Mouse (Mus musculus): ENCODE measurements at regions not wholly inside any gene's neighbourhood (a gene's known extent, or its start where the extent isn't known, plus 50 kb on each side); places are given as distances from the start of the nearest gene placed in this dataset.

GRCm38 (mm10) chr1:7535191-7535590 is 2727.5 kb downstream of the Gm37988 start:
- DNase-seq (ENCODE audit: low spot score) (no peak), ATAC-seq (ENCODE audit: insufficient number of reproducible peaks, low FRiP score, low TSS enrichment, low read depth) (no peak)
- no peak overlapping the region for H3K4me3 ChIP-seq (ENCODE audit: low read depth, low read length)
- no peaks in the 10 kb centered on the region for H3K36me3 ChIP-seq (ENCODE audit: control insufficient read depth, insufficient read depth, low read length)
- H3K4me1 ChIP-seq (ENCODE audit: control insufficient read depth, insufficient read depth, low read length), result no peaks in the 10 kb centered on the region
- H3K9ac ChIP-seq (ENCODE audit: low read length), result no peak overlapping the region
- no peaks in the 10 kb centered on the region for H3K9me3 ChIP-seq (ENCODE audit: control insufficient read depth, low read length)
- no peaks in the 10 kb centered on the region for H3K27me3 ChIP-seq (ENCODE audit: control insufficient read depth, insufficient read depth, low read length)
- no peak overlapping the region for H3K4me2 ChIP-seq (ENCODE audit: low read depth, severe bottlenecking)
- H3K27ac ChIP-seq (replicated peaks; ENCODE audit: low read depth, low read length), result no peak overlapping the region

DNA sequence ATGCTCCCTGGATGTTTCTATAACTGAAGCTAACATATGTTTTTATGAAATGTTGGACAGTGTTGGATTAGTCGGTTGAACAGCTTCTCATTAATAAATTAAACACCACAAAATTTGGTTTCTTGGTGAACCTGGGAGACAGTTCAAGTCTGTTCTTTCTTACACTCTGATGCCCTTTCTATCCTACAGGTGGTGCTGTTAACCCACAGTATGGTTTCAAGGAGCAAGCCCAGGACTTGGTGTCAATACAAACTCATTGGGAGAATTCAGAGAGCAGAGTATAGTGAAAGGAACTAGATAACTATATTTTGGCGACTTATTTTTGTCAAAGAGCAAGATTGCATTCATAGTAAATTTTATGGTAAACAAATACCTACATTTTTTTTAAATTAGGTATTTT is 2735.8 kb downstream of the Gm37988 start:
- no peak overlapping the region for H3K4me2 ChIP-seq (ENCODE audit: low read depth, severe bottlenecking)
- no peaks in the 10 kb centered on the region for H3K9me3 ChIP-seq (ENCODE audit: control insufficient read depth, low read length)
- 18% methylated on average over 2 of the region's 2 CpGs for WGBS
- ATAC-seq (ENCODE audit: insufficient number of reproducible peaks, low FRiP score, low TSS enrichment, low read depth), result no peak
- H3K36me3 ChIP-seq (ENCODE audit: control insufficient read depth, insufficient read depth, low read length), result no peaks in the 10 kb centered on the region
- no peak for DNase-seq (ENCODE audit: low spot score)
- H3K4me3 ChIP-seq (ENCODE audit: low read depth, low read length), result no peak overlapping the region
- no peak overlapping the region for H3K27ac ChIP-seq (replicated peaks; ENCODE audit: low read depth, low read length)
- no peaks in the 10 kb centered on the region for H3K27me3 ChIP-seq (ENCODE audit: control insufficient read depth, insufficient read depth, low read length)
- no peak overlapping the region for H3K9ac ChIP-seq (ENCODE audit: low read length)
- H3K4me1 ChIP-seq (ENCODE audit: control insufficient read depth, insufficient read depth, low read length), result no peaks in the 10 kb centered on the region

- Histone ChIP-seq H3K36me3 (ENCODE audit: control insufficient read depth, insufficient read depth, low read length) (no peaks in the 10 kb centered on the region), H3K4me1 (ENCODE audit: control insufficient read depth, insufficient read depth, low read length) (no peaks in the 10 kb centered on the region), H3K27me3 (ENCODE audit: control insufficient read depth, insufficient read depth, low read length) (no peaks in the 10 kb centered on the region), H3K9ac (ENCODE audit: low read length) (no peak overlapping the region), H3K9me3 (ENCODE audit: control insufficient read depth, low read length) (no peaks in the 10 kb centered on the region), H3K27ac (replicated peaks; ENCODE audit: low read depth, low read length) (no peak overlapping the region), H3K4me3 (ENCODE audit: low read depth, low read length) (no peak overlapping the region), H3K4me2 (ENCODE audit: low read depth, severe bottlenecking) (no peak overlapping the region)
- 65% methylated on average over 2 of the region's 2 CpGs for WGBS
- no peak for DNase-seq (ENCODE audit: low spot score)
- ATAC-seq (ENCODE audit: insufficient number of reproducible peaks, low FRiP score, low TSS enrichment, low read depth), result no peak
Observed at GRCm38 (mm10) chr1:7548261-7548660, 2740.6 kb downstream of the Gm37988 start.

DNA sequence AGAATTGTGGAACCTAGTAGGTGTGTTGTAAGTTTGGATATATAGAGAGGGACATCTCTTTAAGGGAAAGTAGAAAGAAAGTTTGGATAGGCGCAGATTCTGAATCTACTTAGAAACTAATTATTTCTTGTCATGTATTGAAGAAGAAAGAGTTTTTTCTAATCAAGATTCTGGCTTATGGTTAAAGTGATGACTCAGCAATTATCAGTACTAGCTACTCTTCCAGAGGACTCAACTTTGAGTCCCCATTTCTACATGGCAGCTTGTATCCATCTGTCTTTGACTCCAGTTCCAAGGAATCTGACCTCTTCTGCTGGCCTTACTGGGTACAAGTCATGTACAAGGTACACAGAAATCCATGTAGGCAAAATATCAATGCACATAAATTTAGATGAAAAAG is 2767.1 kb downstream of the Gm37988 start:
- no peak overlapping the region for H3K4me3 ChIP-seq (ENCODE audit: low read depth, low read length)
- no peak overlapping the region for H3K9ac ChIP-seq (ENCODE audit: low read length)
- 100% methylated on average over 1 of the region's 1 CpGs for WGBS
- no peaks in the 10 kb centered on the region for H3K4me1 ChIP-seq (ENCODE audit: control insufficient read depth, insufficient read depth, low read length)
- no peak overlapping the region for H3K4me2 ChIP-seq (ENCODE audit: low read depth, severe bottlenecking)
- no peaks in the 10 kb centered on the region for H3K36me3 ChIP-seq (ENCODE audit: control insufficient read depth, insufficient read depth, low read length)
- ATAC-seq (ENCODE audit: insufficient number of reproducible peaks, low FRiP score, low TSS enrichment, low read depth), result no peak
- no peaks in the 10 kb centered on the region for H3K9me3 ChIP-seq (ENCODE audit: control insufficient read depth, low read length)
- no peak for DNase-seq (ENCODE audit: low spot score)
- H3K27me3 ChIP-seq (ENCODE audit: control insufficient read depth, insufficient read depth, low read length), result no peaks in the 10 kb centered on the region
- no peak overlapping the region for H3K27ac ChIP-seq (replicated peaks; ENCODE audit: low read depth, low read length)

- Histone ChIP-seq H3K4me2 (ENCODE audit: low read depth, severe bottlenecking) (no peak overlapping the region), H3K27ac (replicated peaks; ENCODE audit: low read depth, low read length) (no peak overlapping the region), H3K36me3 (ENCODE audit: control insufficient read depth, insufficient read depth, low read length) (no peaks in the 10 kb centered on the region), H3K27me3 (ENCODE audit: control insufficient read depth, insufficient read depth, low read length) (no peaks in the 10 kb centered on the region), H3K9ac (ENCODE audit: low read length) (no peak overlapping the region), H3K9me3 (ENCODE audit: control insufficient read depth, low read length) (no peaks in the 10 kb centered on the region), H3K4me1 (ENCODE audit: control insufficient read depth, insufficient read depth, low read length) (no peaks in the 10 kb centered on the region), H3K4me3 (ENCODE audit: low read depth, low read length) (no peak overlapping the region)
- 72% methylated on average over 3 of the region's 3 CpGs for WGBS
- DNase-seq (ENCODE audit: low spot score), result no peak
- no peak for ATAC-seq (ENCODE audit: insufficient number of reproducible peaks, low FRiP score, low TSS enrichment, low read depth)
Observed at GRCm38 (mm10) chr1:7586409-7586808, 2778.7 kb downstream of the Gm37988 start.

GRCm38 (mm10) chr1:7591327-7591726 is 2783.6 kb downstream of the Gm37988 start:
- ATAC-seq (ENCODE audit: insufficient number of reproducible peaks, low FRiP score, low TSS enrichment, low read depth), result no peak
- H3K36me3 ChIP-seq (ENCODE audit: control insufficient read depth, insufficient read depth, low read length), result no peaks in the 10 kb centered on the region

More at GRCm38 (mm10) chr1:7591327-7591726, 2783.6 kb downstream of the Gm37988 start:
- Histone ChIP-seq H3K4me1 (ENCODE audit: control insufficient read depth, insufficient read depth, low read length) (no peaks in the 10 kb centered on the region), H3K27me3 (ENCODE audit: control insufficient read depth, insufficient read depth, low read length) (no peaks in the 10 kb centered on the region), H3K9ac (ENCODE audit: low read length) (no peak overlapping the region), H3K9me3 (ENCODE audit: control insufficient read depth, low read length) (no peaks in the 10 kb centered on the region), H3K27ac (replicated peaks; ENCODE audit: low read depth, low read length) (no peak overlapping the region), H3K4me3 (ENCODE audit: low read depth, low read length) (no peak overlapping the region), H3K4me2 (ENCODE audit: low read depth, severe bottlenecking) (no peak overlapping the region)
- no peak for DNase-seq (ENCODE audit: low spot score)
